ENCODE assay signal across 20 mouse cellular contexts in the genomic region with DNA sequence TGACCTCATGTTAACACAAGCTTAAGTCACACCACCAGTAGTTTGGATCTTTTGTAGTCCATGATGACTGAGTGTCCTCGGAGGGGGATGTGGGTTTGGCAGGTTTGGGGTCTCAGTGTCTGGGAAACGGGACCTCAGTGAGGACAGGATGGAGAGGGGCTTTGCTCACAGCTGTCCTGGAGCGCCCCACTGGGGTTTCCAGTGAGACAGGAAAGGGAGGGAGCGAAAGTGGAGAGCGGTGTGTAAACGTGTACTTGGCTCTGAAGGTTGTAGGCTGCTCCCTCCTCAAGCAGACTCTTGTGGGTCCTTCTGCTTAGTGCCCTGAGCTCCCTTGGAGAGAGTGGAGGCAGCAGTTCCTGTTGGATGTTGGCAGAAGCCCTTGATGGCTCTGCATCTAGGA. TPM values are rescaled to one million over a fixed set of nuclear protein-coding genes. Genes with fewer than 3 reads are reported as not detected.
A peak's percentile ranks its signal among the peaks of the same experiment; 100 is the strongest.
DNase-seq lines count a peak whose midpoint lies in the region; ATAC-seq lines count a peak whose summit lies in the region.
"Had no signal": no experiment of that assay in that cellular context is flagged by ENCODE, and none has a peak within 500 bp of the region (broad histone marks: within the 10 kb centered on the region; RNA-seq: fewer than 3 reads in every experiment).

No protein-coding gene starts in this region.

- H3K9me3 ChIP-seq in heart, embryonic 16.5 days (replicated peaks; ENCODE audit: control insufficient read depth, low read length): no peaks in the 10 kb centered on the region
- H3K9me3 ChIP-seq in heart, embryonic 11.5 days (replicated peaks; ENCODE audit: control insufficient read depth, low read length): no peaks in the 10 kb centered on the region
- H3K9me3 ChIP-seq in embryonic facial prominence, embryonic 14.5 days (ENCODE audit: control insufficient read depth, low read length): no peaks in the 10 kb centered on the region
- no peaks in the 10 kb centered on the region for H3K9me3 ChIP-seq in forebrain, embryonic 12.5 days
- H3K9me3 ChIP-seq: forebrain, embryonic 15.5 days; hindbrain, embryonic 12.5 days; intestine, embryonic 15.5 days; kidney, embryonic 15.5 days; liver, embryonic 13.5 days; lung, embryonic 15.5 days had no signal

- H3K27ac ChIP-seq in heart, embryonic 16.5 days (ENCODE audit: low read length): peak overlapping the region; percentile 64
- no peak overlapping the region for H3K27ac ChIP-seq in heart, embryonic 11.5 days (ENCODE audit: low read depth, low read length)
- H3K27ac ChIP-seq in embryonic facial prominence, embryonic 14.5 days (replicated peaks; ENCODE audit: low read depth, low read length): 0 out of 2 replicates have a peak overlapping the region, but pooled peaks have one; percentile 15
- H3K27ac ChIP-seq in forebrain, embryonic 12.5 days: no peak overlapping the region
- H3K27ac ChIP-seq: forebrain, embryonic 15.5 days; hindbrain, embryonic 12.5 days; intestine, embryonic 15.5 days; kidney, embryonic 15.5 days; liver, embryonic 13.5 days; lung, embryonic 15.5 days had no signal

- peak overlapping the region; percentile 33 for H3K4me3 ChIP-seq in heart, embryonic 16.5 days (ENCODE audit: low read length)
- no peak overlapping the region for H3K4me3 ChIP-seq in heart, embryonic 11.5 days (ENCODE audit: low read depth, low read length)
- no peak overlapping the region for H3K4me3 ChIP-seq in embryonic facial prominence, embryonic 14.5 days (ENCODE audit: low read depth, low read length)
- H3K4me3 ChIP-seq in forebrain, embryonic 12.5 days (replicated peaks): no peak overlapping the region
- H3K4me3 ChIP-seq: erythroblast, embryonic 14.5 days; forebrain, embryonic 15.5 days; hindbrain, embryonic 12.5 days; intestine, embryonic 15.5 days; kidney, embryonic 15.5 days; liver, embryonic 13.5 days; lung, embryonic 15.5 days had no signal

- peak overlapping the region; percentile 16 for H3K9ac ChIP-seq in heart, embryonic 16.5 days (ENCODE audit: low read length)
- no peak overlapping the region for H3K9ac ChIP-seq in heart, embryonic 11.5 days (ENCODE audit: low read depth, low read length)
- H3K9ac ChIP-seq in embryonic facial prominence, embryonic 14.5 days (ENCODE audit: low read depth, low read length): no peak overlapping the region
- no peak overlapping the region for H3K9ac ChIP-seq in forebrain, embryonic 12.5 days
- H3K9ac ChIP-seq: forebrain, embryonic 15.5 days; hindbrain, embryonic 12.5 days; intestine, embryonic 15.5 days; kidney, embryonic 15.5 days; liver, embryonic 13.5 days; lung, embryonic 15.5 days had no signal

- no peaks in the 10 kb centered on the region for H3K36me3 ChIP-seq in heart, embryonic 16.5 days (ENCODE audit: control insufficient read depth, insufficient read depth)
- no peaks in the 10 kb centered on the region for H3K36me3 ChIP-seq in heart, embryonic 11.5 days (ENCODE audit: control insufficient read depth, insufficient read depth, low read length)
- H3K36me3 ChIP-seq in embryonic facial prominence, embryonic 14.5 days (ENCODE audit: control insufficient read depth, insufficient read depth, low read length): no peaks in the 10 kb centered on the region
- no peaks in the 10 kb centered on the region for H3K36me3 ChIP-seq in forebrain, embryonic 12.5 days (replicated peaks)
- H3K36me3 ChIP-seq: forebrain, embryonic 15.5 days; hindbrain, embryonic 12.5 days; intestine, embryonic 15.5 days; kidney, embryonic 15.5 days; liver, embryonic 13.5 days; lung, embryonic 15.5 days had no signal

- H3K4me1 ChIP-seq in heart, embryonic 16.5 days (ENCODE audit: control insufficient read depth, insufficient read depth, low read length): peaks cover 8% of the 10 kb centered on the region
- H3K4me1 ChIP-seq in heart, embryonic 11.5 days (ENCODE audit: control insufficient read depth, insufficient read depth, low read length): peaks cover 3% of the 10 kb centered on the region; the same call in 1 of the 2 replicates
- H3K4me1 ChIP-seq in embryonic facial prominence, embryonic 14.5 days (ENCODE audit: control insufficient read depth, insufficient read depth, low read length): peaks cover 36% of the 10 kb centered on the region
- H3K4me1 ChIP-seq in forebrain, embryonic 12.5 days: peaks cover 9% of the 10 kb centered on the region

- no peak overlapping the region for H3K4me2 ChIP-seq in heart, embryonic 16.5 days (ENCODE audit: low read depth, low read length)
- H3K4me2 ChIP-seq in heart, embryonic 11.5 days: no peak overlapping the region
- no peak overlapping the region for H3K4me2 ChIP-seq in embryonic facial prominence, embryonic 14.5 days (ENCODE audit: low read depth, low read length)
- H3K4me2 ChIP-seq in forebrain, embryonic 12.5 days: no peak overlapping the region
- H3K4me2 ChIP-seq: forebrain, embryonic 15.5 days; hindbrain, embryonic 12.5 days; intestine, embryonic 15.5 days; kidney, embryonic 15.5 days; liver, embryonic 13.5 days; lung, embryonic 15.5 days had no signal

- 59% methylated on average over 6 of the region's 6 CpGs for WGBS in heart, embryonic 16.5 days
- WGBS in heart, embryonic 11.5 days (ENCODE audit: insufficient replicate concordance): 63% methylated on average over 6 of the region's 6 CpGs
- 59% methylated on average over 6 of the region's 6 CpGs for WGBS in embryonic facial prominence, embryonic 14.5 days
- WGBS in forebrain, embryonic 12.5 days: 76% methylated on average over 6 of the region's 6 CpGs

- ATAC-seq in heart, embryonic 16.5 days (replicated peaks; ENCODE audit: extremely low read depth, insufficient read depth, low FRiP score): no peak
- no peak for ATAC-seq in heart, embryonic 11.5 days (replicated peaks; ENCODE audit: insufficient number of reproducible peaks, low FRiP score, low TSS enrichment)
- no peak for ATAC-seq in embryonic facial prominence, embryonic 14.5 days (ENCODE audit: low read depth)
- ATAC-seq in forebrain, embryonic 12.5 days (ENCODE audit: low FRiP score): no peak
- ATAC-seq: forebrain, embryonic 15.5 days; intestine, embryonic 15.5 days had no signal

- DNase-seq in CD4-positive, CD25-positive, alpha-beta regulatory T cell, adult 2 months (ENCODE audit: low read depth, low spot score): peak; percentile 70
- DNase-seq in embryonic facial prominence, embryonic 14.5 days (ENCODE audit: low spot score): no peak
- DNase-seq in thymus, postnatal 10 days (ENCODE audit: low spot score in 2 of 2): peak; percentile 64 to 66
- no peak for DNase-seq in retina, postnatal 1 day
- DNase-seq in adrenal gland, adult (ENCODE audit: inconsistent age in 2 of 2, low spot score in 1 of 2): no peak
- DNase-seq: cerebellum, postnatal 25 days; heart, postnatal 10 days; left cerebral cortex, postnatal 4 days; liver, embryonic 13.5 days; right cerebral cortex, postnatal 4 days had no signal

- H3K27me3 ChIP-seq in heart, embryonic 16.5 days (ENCODE audit: control insufficient read depth, insufficient read depth, low read length): no peaks in the 10 kb centered on the region; the same call in 1 of the 2 replicates
- H3K27me3 ChIP-seq in heart, embryonic 11.5 days (ENCODE audit: control insufficient read depth, insufficient read depth, low read length): peaks cover 10% of the 10 kb centered on the region; the same call in 1 of the 2 replicates
- no peaks in the 10 kb centered on the region; the same call in 1 of the 2 replicates for H3K27me3 ChIP-seq in embryonic facial prominence, embryonic 14.5 days (replicated peaks; ENCODE audit: control insufficient read depth, insufficient read depth, low read length)
- H3K27me3 ChIP-seq in forebrain, embryonic 12.5 days: peaks cover 38% of the 10 kb centered on the region

RNA-seq across cellular contexts. Expression of a gene that starts 5.3 kb away (rescaled TPM):
- 7.2 and 15.1 TPM in 2 replicates for polyA plus RNA-seq in heart, embryonic 16.5 days (2015; fragmentation: Nextera tagmentation; extraction: Ambion mirVana)
- polyA plus RNA-seq in heart, embryonic 11.5 days (2014; fragmentation: Nextera tagmentation; extraction: Ambion mirVana): 0.14 and 0.15 TPM in 2 replicates
- polyA plus RNA-seq in embryonic facial prominence, embryonic 14.5 days (2014; fragmentation: Nextera tagmentation; extraction: Ambion mirVana): 2.1 and 2.4 TPM in 2 replicates
- 0.49 and 0.74 TPM in 2 replicates for polyA plus RNA-seq in forebrain, embryonic 12.5 days (2016; fragmentation: Nextera tagmentation; extraction: Ambion mirVana)
- polyA plus RNA-seq: erythroblast, embryonic 14.5 days; forebrain, embryonic 15.5 days; neural tube, embryonic 14.5 days had no signal

RNA-seq across cellular contexts. Expression of a gene that starts 14.9 kb away (rescaled TPM):
- 0.71 TPM in 1 of 2 replicates, not detected in the other for polyA plus RNA-seq in heart, embryonic 16.5 days (2015; fragmentation: Nextera tagmentation; extraction: Ambion mirVana)
- polyA plus RNA-seq in heart, embryonic 11.5 days (2014; fragmentation: Nextera tagmentation; extraction: Ambion mirVana): 0.51 TPM in 1 of 2 replicates, not detected in the other
- 0.54 TPM in 1 of 2 replicates, not detected in the other for polyA plus RNA-seq in embryonic facial prominence, embryonic 14.5 days (2014; fragmentation: Nextera tagmentation; extraction: Ambion mirVana)
- polyA plus RNA-seq in forebrain, embryonic 12.5 days (2016; fragmentation: Nextera tagmentation; extraction: Ambion mirVana): not detected in 2 replicates
- polyA plus RNA-seq: erythroblast, embryonic 14.5 days; forebrain, embryonic 15.5 days; hindbrain, embryonic 12.5 days; intestine, embryonic 15.5 days; liver, embryonic 13.5 days; lung, embryonic 15.5 days; neural tube, embryonic 14.5 days had no signal

Comparison
In these comparisons a context has a peak if more than half of its experiments do, and no peak if none do; other contexts are left out.
1. H3K27ac ChIP-seq: peak in heart, embryonic 16.5 days (single experiment) and embryonic facial prominence, embryonic 14.5 days (single experiment); none in heart, embryonic 11.5 days (single experiment) and forebrain, embryonic 12.5 days (single experiment).
2. DNase-seq: peak in CD4-positive, CD25-positive, alpha-beta regulatory T cell, adult 2 months (single experiment) and thymus, postnatal 10 days (2 of 2); none in embryonic facial prominence, embryonic 14.5 days (single experiment), retina, postnatal 1 day (single experiment) and adrenal gland, adult (0 of 2).